Mouse (Mus musculus) skeletal muscle tissue, adult 2 months (tissue): Measurements from ENCODE around the gene Sh2d6.

Source experiments
- DNase-seq: peaks from one replicate; pipeline ENCODE4 v3.0.0-alpha.2; 2012; ENCODE audit warnings: low read depth, low spot score

The Sh2d6 gene

GRCm38 (mm10) chr6:72521607-72522006 is at the start of gene Sh2d6:
Gene Sh2d6, minus strand, starts transcription at chr6:72521707.
- no peak for DNase-seq

GRCm38 (mm10) chr6:72570644-72571397 is 49.3 kb upstream of the Sh2d6 start:
- peak; percentile 43 for DNase-seq

DNA sequence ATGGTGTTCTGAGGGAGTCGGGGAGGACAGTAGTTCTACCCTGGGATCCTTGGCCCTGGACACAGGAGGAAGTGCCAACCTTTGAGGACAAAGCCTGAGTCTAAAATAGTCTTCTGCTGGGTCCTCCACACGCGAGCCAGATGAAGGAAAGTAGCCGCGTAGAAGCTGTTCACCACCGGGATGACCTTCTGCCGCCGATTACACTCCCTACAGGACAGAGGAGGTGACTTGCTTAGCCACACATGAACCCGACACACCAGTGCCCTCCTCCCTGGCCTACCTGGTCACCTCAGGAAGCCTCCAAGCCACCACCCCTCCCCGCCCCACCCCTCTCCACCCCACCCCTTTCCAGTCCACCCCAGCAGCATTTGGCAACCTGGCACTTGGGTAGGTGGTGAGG is 47.2 kb upstream of the Sh2d6 start:
- DNase-seq = no peak

GRCm38 (mm10) chr6:72567508-72567907 is 46.0 kb upstream of the Sh2d6 start:
- no peak for DNase-seq

DNA sequence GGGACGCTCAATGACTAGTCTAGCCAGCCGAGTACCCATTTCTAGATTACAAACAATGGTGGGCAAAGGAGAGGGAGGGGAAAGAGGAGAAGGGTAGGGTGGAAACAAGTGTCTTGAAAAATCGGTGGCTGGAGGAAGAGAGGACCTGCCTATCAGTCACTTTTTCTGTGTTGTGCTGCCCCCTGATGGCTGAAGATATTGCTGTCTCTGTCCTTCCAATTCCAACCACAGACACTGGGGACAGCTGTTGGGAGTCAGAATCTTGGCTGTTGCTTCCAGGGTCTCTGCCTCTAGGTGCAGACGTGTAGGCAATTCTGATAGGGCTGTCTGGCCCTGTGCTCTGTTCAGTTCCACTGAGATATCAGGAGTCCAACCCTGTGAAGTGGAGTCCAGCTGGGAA is 44.5 kb upstream of the Sh2d6 start:
- peak; percentile 74 for DNase-seq

DNA sequence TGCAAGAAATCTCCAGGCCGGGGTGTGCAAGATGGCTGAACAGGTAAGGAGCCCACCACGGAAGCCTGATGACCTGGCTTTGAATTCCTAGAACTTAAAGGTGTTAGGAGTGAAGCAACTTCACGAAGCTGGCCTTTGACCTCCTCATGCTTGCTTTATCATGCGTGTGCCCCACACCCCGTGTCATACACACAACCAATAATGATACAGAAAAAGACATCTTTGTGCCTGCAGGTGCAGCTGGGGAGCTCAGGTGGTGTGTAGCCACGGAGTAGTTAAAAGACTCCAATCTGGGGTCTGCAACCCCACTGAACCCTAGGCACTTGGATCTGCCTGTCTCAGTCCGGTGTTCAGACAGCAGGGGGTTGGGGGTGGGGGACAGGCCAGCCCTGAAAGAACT is 44.0 kb upstream of the Sh2d6 start:
- DNase-seq = no peak

GRCm38 (mm10) chr6:72562894-72563293 is 41.4 kb upstream of the Sh2d6 start:
- peak; percentile 59 for DNase-seq

DNA sequence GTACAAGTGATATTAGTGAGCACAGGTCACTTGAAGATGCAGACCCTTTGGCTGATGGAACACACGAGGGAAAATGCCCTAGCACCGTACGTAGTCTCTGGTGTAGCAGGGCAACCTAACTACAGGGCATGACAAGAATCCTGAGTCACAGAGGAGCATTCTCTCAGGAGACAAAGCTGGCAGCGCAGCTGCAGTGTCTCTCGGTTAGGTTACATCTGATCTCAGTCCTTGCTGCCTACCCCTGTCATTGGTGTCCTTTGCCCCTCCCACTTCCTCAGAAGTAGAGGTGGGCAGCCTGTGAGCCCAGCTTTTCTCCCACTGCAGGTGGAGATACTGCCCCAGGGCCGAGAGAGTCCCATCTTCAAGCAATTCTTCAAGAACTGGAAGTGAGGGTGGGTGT is 41.0 kb upstream of the Sh2d6 start:
- no peak for DNase-seq

DNA sequence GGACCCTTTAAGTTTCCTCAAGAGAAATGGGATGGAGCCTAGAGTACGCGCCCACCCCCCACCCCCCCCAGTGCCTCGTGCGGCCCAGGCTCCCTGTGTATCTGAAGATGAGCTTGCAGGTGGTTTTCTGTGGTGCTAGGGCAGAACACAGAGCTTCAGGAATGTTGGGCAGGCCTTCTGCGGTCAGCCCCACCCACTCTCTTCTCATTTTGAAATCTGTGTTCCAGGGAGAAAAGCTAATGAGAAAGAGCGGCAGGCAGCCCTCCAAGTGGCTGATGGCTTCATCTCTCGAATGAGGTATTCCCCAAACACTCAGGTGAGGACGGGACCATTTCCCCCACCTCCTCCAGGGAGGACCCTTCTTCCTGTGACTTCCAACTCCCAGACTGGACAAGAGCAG is 39.3 kb upstream of the Sh2d6 start:
- no peak for DNase-seq

GRCm38 (mm10) chr6:72553079-72553412 is 31.5 kb upstream of the Sh2d6 start:
- DNase-seq = no peak

- peak; percentile 85 for DNase-seq
Measured at GRCm38 (mm10) chr6:72552171-72553078, 30.9 kb upstream of the Sh2d6 start.

GRCm38 (mm10) chr6:72550503-72551100 is 29.1 kb upstream of the Sh2d6 start:
- no peak for DNase-seq

DNA sequence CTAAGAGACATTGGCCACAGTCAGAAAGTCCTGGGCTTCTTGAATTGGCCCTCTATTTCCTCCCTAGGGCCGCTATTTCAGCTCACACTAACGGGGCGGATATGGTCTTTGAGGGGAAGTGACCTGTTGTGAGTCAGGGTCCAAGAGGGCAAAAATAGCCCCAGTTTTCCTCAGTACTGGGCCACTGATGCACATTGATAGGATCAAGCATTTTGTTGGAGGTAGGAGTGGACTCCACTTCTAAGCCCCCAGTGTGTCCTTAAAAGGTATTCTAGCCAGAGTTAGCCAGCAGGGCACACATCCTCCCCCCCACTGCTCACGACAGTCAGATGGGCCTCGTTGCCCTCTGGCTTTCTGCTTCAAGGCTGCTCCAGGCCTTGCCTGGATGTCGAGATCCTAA is 28.5 kb upstream of the Sh2d6 start:
- no peak for DNase-seq

- DNase-seq = peak; percentile 72
Measured at GRCm38 (mm10) chr6:72549041-72549580, 27.6 kb upstream of the Sh2d6 start.

DNA sequence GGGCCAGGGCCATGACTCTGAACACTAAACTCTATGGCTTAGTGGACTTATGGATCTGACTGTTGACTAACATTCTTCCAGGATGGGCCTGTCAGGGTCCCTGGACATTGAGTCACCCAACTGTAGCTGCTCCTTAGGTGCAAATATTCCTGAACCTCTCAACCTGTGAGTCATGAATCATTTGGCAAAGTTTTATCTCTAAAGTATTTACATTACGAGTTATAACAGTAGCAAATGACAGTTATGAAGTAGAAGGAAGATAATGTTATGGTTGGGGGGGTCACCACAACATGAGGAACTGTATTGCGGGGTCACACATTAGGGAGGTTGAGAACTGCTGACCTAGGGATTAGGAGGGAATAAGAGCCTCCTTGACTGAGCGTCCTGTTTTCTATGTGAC is 26.4 kb upstream of the Sh2d6 start:
- DNase-seq = no peak

GRCm38 (mm10) chr6:72547121-72547520 is 25.6 kb upstream of the Sh2d6 start:
- no peak for DNase-seq

DNA sequence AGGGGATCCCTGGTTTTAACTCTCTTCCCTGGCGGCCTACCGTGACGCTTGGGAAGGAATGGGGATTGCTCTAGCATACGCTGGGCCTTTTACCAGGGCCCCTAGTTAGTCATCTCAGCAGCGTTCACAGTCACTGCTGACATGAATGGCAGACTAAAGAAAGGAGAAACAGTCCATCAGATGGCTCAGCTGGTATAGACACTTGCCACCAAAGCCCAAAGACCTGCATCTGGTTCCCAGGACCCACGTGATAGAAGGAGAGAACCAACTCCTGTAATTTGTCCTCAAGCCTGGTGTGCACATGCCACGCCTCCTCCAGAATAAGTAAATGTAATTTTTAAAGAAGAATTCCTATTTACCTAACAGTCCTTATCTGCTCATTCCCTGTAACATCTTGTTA is 23.9 kb upstream of the Sh2d6 start:
- DNase-seq = no peak

DNA sequence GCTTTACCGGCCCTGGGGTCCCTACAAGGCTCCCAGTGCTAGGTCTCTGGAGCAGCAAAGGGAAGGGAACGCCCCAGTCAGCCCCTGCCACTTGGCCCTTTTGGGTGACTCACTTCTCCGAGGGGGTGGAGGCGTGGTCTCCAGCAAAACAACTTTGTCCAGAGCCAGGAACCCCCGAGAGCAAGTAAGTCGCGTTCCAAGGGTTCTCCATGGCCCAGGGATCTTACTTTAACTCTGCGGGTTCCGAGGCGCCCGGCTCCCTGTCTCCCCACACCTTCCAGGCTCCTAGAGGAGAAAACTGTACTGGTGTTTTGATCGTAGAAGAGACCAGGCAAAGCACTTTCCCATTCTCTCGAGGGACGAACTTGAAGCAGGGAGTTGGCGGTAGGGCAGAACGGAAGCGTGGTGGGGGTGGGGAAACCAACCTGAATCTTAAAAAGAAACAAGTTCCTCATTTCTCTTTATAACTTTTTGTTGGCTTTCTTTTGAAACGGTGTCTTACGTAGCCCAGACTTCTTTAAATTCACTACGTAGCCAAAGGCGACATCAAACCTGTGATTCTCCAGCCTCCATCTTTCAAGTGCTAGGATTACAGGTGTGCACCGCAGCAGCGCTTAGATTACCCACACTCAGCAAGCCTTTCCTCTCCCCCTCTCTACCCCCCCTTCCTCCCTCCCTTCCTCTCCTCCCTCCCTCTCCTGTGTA is 22.9 kb upstream of the Sh2d6 start, which contains the start of gene Capg:
TSS of gene Capg (plus strand) at position 109 of the 705 bp plus-strand sequence.
- DNase-seq = peak; percentile 64

DNA sequence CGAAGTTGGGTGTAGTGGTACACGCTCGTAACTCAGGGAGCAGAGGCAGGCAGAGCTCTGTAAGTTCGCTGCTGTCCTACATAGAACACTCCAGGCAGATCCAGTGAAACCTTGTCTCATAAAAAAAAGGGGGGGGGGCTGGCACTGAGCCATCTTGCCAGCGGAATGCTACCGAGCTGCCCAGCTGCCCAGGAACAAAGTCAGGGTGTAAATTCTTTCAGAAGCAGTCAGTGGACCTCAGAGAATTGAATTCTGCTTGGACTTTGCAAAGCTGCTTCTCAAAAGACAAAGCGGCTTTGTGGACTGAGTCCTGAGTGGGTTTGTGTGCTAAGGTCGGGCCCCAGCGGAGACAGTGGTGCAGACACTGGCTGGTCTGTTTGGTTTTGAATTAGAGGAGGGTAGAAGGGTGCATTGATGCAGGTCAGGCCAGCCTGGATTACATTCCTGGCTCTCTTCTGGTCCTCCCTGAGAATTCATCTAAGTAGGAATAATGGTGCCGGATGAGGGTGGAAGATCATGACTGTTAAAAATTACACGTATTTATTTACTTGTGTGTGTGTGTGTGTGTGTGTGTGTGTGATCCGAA is 21.9 kb upstream of the Sh2d6 start:
- DNase-seq = no peak

DNA sequence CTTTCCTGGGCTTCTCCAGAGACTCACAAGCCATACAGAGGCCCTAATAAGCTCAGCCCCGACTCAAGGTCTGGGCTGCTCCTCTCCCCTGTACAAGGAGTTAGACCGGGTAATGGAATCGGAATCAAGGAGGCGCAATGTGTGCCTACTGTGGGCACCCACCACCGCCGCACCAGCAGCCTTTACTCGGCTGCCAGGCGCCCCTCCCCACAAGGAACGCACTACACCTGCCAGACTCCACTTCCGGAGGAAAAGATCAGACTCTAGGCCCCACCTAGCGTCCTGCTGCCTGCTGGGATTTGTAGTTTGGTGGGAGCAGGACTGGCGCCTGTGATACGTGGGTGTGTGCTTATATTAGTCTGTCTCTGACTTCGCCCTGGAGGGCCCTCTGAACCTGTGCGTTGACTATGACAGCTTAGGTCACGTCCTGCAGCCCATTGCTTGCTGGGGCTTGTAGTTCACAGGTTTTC is 17.1 kb upstream of the Sh2d6 start:
- peak; percentile 94 for DNase-seq

GRCm38 (mm10) chr6:72537998-72538500 is 16.5 kb upstream of the Sh2d6 start:
- DNase-seq = no peak
